Mouse (Mus musculus) lung, adult 2 months (tissue): ENCODE measurements at regions not wholly inside any gene's neighbourhood (a gene's known extent, or its start where the extent isn't known, plus 50 kb on each side); places are given as distances from the start of the nearest gene placed in this dataset.
A peak's percentile ranks its signal among the peaks of the same experiment; 100 is the strongest.

Experiments
- DNase-seq: peaks from one replicate; pipeline ENCODE4 v3.0.0; 2022
- H3K4me1 ChIP-seq: fragments of 200-500 bp; 2 replicates; pipeline ENCODE4 v1.6.1; 2011; ENCODE audit warnings: low read length; ENCODE audit not compliant: control insufficient read depth, insufficient read depth
- H3K4me3 ChIP-seq: fragments of 200-500 bp; replicated peaks from 2 replicates; pipeline ENCODE3; 2011; ENCODE audit warnings: low read depth, mild to moderate bottlenecking, control low read depth, low read length; ENCODE audit errors: extremely low read depth
- CTCF ChIP-seq: fragments of 200-500 bp; IDR thresholded peaks from 2 replicates; pipeline ENCODE4 v1.5.1; 2011; ENCODE audit warnings: mild to moderate bottlenecking, low read length, control low read depth; ENCODE audit not compliant: insufficient read depth
- POLR2A ChIP-seq: fragments of 200-500 bp; IDR thresholded peaks from 2 replicates; pipeline ENCODE4 v1.6.1; 2011; ENCODE audit warnings: low read depth, mild to moderate bottlenecking, control low read depth, low read length, borderline replicate concordance; ENCODE audit errors: extremely low read depth
- WGBS: fragments of 180-500 bp; shearing (Covaris S2); methylation state at CpG from one replicate; pipeline ENCODE4 v1.1.7; 2018; 5-methylcytosine and 5-hydroxymethylcytosine counted together

- no peak for DNase-seq
- 74% methylated on average over 3 of the region's 3 CpGs for WGBS
- TF ChIP-seq CTCF (no peak), POLR2A (no peak)
- Histone ChIP-seq H3K4me1 (no peaks in the 10 kb centered on the region), H3K4me3 (no peak overlapping the region)
These were observed 101.8 kb downstream of the Mospd2 start for GRCm38 (mm10) chrX:164878336-164878735.

DNA sequence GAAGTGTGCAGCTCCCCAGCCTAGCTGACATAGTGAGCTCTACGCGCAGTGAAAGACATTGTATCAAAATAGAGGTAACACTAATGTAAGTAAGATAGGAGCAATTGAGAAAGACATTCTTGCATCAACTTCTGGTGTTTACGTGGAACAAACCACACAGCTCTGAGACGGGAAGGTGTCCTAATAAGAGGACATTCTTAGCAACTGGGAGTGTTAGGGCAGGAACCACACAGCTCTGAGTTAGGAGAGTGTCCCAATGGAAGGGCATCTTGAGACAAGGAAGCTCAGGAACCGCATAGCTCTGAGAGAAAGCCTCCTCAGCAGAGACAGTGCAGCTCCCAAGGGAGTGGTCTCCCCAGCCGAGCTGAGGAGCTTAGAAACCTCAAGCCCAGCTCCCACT, 139.8 kb downstream of the Mospd2 start:
- Histone ChIP-seq H3K4me3 (no peak overlapping the region), H3K4me1 (no peaks in the 10 kb centered on the region)
- no peak for DNase-seq
- TF ChIP-seq POLR2A (no peak), CTCF (no peak)
- 83% methylated on average over 6 of the region's 6 CpGs for WGBS

DNA sequence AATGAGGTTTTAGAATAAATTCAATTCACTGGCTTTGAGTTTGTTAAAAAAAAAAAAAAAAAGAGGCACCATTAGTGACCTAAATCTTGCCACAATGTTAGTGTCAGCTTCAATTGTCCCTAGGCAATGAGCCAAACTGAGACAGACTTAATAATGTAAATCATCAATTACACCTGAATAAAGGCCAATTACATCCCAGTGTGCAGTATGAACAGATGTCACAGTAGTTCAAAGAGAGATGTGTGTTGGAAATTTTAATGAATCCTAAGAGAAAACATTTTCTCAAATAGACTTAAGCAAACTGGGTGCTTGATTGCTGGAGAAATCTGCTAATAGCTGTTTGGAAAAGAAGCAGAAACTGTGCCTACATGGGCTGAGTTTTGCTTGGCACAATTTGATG, 159.3 kb downstream of the Mospd2 start:
- Histone ChIP-seq H3K4me1 (no peaks in the 10 kb centered on the region), H3K4me3 (no peak overlapping the region)
- DNase-seq = no peak
- TF ChIP-seq CTCF = no peak
- TF ChIP-seq POLR2A = no peak

GRCm38 (mm10) chrX:164787293-164787692, 192.9 kb downstream of the Mospd2 start:
- 37% methylated on average over 3 of the region's 3 CpGs for WGBS
- DNase-seq = peak; percentile 4
- H3K4me1 ChIP-seq = no peaks in the 10 kb centered on the region
- no peak overlapping the region for H3K4me3 ChIP-seq
- peak; percentile 74 for TF ChIP-seq CTCF
- TF ChIP-seq POLR2A = no peak

GRCm38 (mm10) chrX:164764919-164765318, 215.3 kb downstream of the Mospd2 start:
- WGBS = 85% methylated on average over 4 of the region's 4 CpGs

DNA sequence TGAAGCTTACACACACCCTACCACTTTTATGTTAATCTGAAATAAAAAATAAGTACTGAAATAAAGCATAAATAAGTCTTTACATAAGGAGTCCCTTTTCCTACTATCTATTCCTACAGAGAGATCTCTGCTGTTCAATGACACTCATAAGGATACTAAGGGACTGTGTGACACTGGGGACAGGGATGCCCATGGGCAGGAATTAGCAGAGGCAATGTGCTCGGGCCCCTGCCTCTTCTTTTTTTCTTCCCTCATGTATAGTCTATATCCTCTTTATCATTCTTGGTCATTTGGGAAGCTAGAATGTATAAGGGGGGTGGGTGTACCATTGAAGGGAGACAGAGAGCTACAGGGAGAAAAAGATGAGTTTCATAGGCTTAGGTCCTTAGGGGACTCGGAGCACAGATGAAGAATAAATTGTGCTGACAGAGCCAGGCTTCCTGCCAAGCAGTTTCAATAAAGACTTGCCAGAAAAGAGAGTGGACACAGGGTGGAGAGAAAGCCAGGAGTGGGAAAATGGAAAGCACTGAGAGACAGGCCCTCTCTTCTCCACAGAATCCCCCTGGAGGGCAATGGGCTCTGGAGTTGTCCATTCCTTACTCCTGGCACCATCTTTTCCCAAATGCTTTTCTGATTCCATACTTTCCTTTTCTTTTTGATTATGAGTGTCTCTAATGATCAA, 216.3 kb downstream of the Mospd2 start:
- 68% methylated on average over 2 of the region's 2 CpGs for WGBS
- no peak for DNase-seq
- TF ChIP-seq POLR2A (no peak), CTCF (no peak)
- Histone ChIP-seq H3K4me1 (no peaks in the 10 kb centered on the region), H3K4me3 (no peak overlapping the region)

More at GRCm38 (mm10) chrX:164764919-164765318, 215.3 kb downstream of the Mospd2 start:
- Histone ChIP-seq H3K4me1 (no peaks in the 10 kb centered on the region), H3K4me3 (no peak overlapping the region)
- DNase-seq = no peak
- TF ChIP-seq POLR2A (no peak), CTCF (no peak)

GRCm38 (mm10) chrX:164745552-164746217, 234.5 kb downstream of the Mospd2 start:
- TF ChIP-seq POLR2A = no peak
- no peak for TF ChIP-seq CTCF
- no peaks in the 10 kb centered on the region for H3K4me1 ChIP-seq
- DNase-seq = no peak
- WGBS = 38% methylated on average over 1 of the region's 1 CpGs
- no peak overlapping the region for H3K4me3 ChIP-seq
